Mouse (Mus musculus): ENCODE measurements around the gene Mgarp. TPM values are rescaled to one million over a fixed set of nuclear protein-coding genes. Genes with fewer than 3 reads are reported as not detected.
A peak's percentile ranks its signal among the peaks of the same experiment; 100 is the strongest.
"Not testable (repeated sequence)": the region's sequence is repeated elsewhere in the genome, so short reads cannot be mapped to it uniquely, and the experiment has no call there.

The Mgarp gene
- polyA plus RNA-seq (2016; fragmentation: Nextera tagmentation; extraction: Ambion mirVana), result 20.6 and 21.1 TPM in 2 replicates

DNA sequence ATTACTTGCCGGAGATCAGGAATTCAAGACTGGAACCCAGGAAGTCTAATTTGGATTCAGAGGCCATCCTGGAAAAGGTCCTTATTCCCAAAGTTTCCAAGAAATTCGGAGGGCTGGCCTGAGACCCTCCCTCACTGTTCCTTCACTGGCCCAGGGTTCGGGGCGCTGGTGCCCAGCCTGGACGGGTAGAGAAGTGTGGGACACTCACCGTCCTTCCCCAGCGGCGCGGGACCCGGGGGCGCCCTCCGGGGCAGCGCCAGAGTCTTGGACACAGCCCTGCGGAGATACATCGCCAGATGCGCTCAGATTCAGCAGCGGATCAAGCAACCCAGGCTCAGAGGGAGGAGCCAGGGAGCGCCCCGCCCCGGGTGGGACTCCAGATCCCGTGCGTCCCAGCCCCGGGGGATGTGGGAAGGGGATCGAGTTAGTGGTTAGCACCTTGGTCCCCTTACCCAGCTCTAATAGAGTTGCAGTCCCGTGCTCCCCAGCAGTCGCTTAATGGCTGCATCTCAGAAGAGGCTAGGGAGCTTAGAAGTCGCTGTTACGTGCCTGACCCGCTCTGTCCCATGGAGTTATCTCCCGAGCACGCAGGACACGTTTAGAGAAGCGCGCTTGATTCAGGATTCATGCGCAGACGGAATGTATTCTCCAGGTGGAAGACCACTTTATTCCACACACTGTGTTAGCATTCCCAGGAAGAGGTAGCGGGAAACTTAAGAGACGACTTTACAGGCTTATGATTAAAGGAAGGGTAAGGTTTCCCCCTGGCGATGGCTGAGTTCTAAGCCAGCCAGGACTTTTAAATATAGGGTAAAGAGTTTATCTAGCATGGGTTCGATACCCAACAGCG, at the start of gene Mgarp:
Mgarp (minus strand) TSS at position 520 of the 850 bp plus-strand sequence.
- Histone ChIP-seq H3K9me3 (no peaks in the 10 kb centered on the region), H3K4me3 (peak within 1 kb of the TSS; percentile 66), H3K4me1 (peaks cover 20% of the 10 kb centered on the region), H3K36me3 (no peaks in the 10 kb centered on the region), H3K27ac (peak within 1 kb of the TSS; percentile 89), H3K27me3 (ENCODE audit: insufficient read depth, poor library complexity, severe bottlenecking) (peaks cover 19% of the 10 kb centered on the region)
- DNase-seq (ENCODE audit: low spot score), result peak; percentile 91
- 2% methylated on average over 39 of the region's 41 CpGs for WGBS

DNA sequence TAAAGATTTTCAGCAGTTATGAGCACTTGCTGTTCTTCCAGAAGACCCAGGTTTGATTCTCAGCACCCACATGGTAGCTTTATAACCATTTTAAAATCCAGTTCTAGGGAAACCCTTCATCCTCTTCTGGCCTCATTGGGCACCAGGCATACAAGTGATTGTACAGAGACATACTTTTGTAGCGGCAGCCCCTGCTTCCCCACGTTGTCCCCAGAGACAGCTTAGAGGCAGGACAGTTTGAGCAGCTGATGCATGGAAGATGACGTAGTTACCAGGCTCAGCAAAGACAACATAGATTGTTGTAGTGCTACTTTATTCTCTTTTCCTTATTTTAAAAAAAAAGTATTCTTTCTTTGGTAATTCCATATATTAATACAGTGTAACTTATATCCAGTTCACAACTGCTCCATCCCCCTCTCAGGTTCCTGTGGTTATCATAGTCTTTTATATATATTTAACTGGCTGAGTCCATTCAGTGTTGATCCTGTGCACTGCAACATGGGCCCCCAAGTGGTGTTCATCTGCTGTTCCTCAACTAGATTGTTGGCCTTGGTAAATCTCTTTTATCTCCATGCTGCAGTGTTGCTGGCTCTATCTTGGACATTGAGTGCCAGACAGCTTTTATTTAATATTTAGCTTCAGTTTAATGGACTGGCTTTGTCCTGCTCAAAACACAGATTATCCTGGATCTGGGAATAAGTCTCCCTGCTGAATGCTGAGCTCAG, 38.5 kb upstream of the Mgarp start:
- H3K4me1 ChIP-seq, result no peaks in the 10 kb centered on the region
- peaks cover 27% of the 10 kb centered on the region for H3K36me3 ChIP-seq
- H3K9me3 ChIP-seq, result no peaks in the 10 kb centered on the region
- no peaks in the 10 kb centered on the region for H3K27me3 ChIP-seq (ENCODE audit: insufficient read depth, poor library complexity, severe bottlenecking)
- DNase-seq (ENCODE audit: low spot score), result no peak
- WGBS, result 91% methylated on average over 3 of the region's 3 CpGs
- H3K27ac ChIP-seq, result no peak overlapping the region
- no peak overlapping the region for H3K4me3 ChIP-seq

DNA sequence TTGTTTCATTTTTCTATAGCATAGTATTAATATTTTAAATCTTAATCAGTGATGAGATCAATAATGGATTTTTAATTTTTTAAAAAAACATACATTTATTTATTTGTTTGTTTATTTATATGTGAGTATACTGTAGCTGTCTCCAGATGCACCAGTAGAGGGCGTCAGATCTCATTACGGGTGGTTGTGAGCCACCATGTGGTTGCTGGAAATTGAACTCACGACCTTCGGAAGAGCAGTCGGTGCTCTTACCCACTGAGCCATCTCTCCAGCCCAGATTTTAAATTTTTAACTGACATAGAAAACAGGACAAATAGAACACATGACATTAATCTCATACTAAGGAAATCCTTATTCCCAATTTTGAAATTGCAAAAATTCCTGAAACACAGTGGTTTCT, 37.8 kb upstream of the Mgarp start:
- H3K4me1 ChIP-seq; DNase-seq (ENCODE audit: low spot score); H3K4me3 ChIP-seq; H3K27me3 ChIP-seq (ENCODE audit: insufficient read depth, poor library complexity, severe bottlenecking); H3K27ac ChIP-seq; H3K9me3 ChIP-seq: not testable (repeated sequence)
- H3K36me3 ChIP-seq, result peaks cover 23% of the 10 kb centered on the region
- WGBS, result 81% methylated on average over 5 of the region's 5 CpGs

DNA sequence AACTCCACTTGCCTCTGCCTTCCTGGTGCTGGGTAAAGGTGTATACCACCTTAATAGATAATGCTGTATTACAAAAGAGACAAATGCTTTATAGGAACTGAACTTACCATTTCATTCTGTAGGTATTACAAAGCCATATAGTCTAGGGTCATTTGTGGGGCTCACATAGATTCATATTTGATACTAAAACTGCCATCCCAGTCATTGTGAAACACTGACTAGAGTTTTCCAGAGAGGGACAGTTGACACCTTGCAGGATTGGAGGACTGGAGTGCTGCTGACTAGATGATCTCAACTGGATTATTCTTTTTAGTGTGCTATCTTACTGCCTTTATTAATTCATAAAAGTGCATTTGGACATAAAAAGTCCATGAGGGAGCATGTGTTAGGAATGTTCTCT, 28.9 kb upstream of the Mgarp start:
- H3K36me3 ChIP-seq, result peaks cover 2% of the 10 kb centered on the region; the same call in 1 of the 2 replicates
- DNase-seq (ENCODE audit: low spot score), result no peak
- H3K4me3 ChIP-seq, result no peak overlapping the region

DNA sequence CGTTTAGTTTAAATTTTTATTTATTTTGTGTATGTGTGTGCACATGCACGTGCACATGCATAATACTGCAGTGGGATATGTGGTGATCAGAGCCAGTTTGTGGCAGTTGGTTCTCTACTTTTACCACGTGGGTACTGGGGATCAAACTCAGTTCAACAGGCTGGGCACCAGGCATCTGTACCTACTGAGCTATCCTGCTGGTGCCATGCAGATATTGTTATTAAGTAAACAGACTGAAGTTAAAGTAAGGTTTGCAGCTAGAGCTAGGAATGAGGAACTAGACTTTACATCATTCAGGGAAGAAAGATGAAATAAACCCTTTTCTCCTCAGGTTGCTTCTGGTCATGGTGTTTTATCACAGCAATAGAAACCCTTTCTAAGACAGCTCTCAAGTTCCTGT, 25.4 kb upstream of the Mgarp start:
- 0 out of 2 replicates have a peak, but pooled peaks cover 2% of the 10 kb centered on the region for H3K36me3 ChIP-seq
- 82% methylated on average over 3 of the region's 3 CpGs for WGBS
- H3K27me3 ChIP-seq (ENCODE audit: insufficient read depth, poor library complexity, severe bottlenecking), result no peaks in the 10 kb centered on the region
- no peak overlapping the region for H3K4me3 ChIP-seq
- DNase-seq (ENCODE audit: low spot score), result no peak
- H3K4me1 ChIP-seq, result peaks cover 8% of the 10 kb centered on the region; the same call in 1 of the 2 replicates
- H3K9me3 ChIP-seq, result no peaks in the 10 kb centered on the region
- H3K27ac ChIP-seq, result no peak overlapping the region

More for the DNA sequence above, 28.9 kb upstream of the Mgarp start:
- Histone ChIP-seq H3K9me3 (no peaks in the 10 kb centered on the region), H3K27me3 (ENCODE audit: insufficient read depth, poor library complexity, severe bottlenecking) (no peaks in the 10 kb centered on the region), H3K4me1 (0 out of 2 replicates have a peak, but pooled peaks cover 2% of the 10 kb centered on the region), H3K27ac (no peak overlapping the region)

DNA sequence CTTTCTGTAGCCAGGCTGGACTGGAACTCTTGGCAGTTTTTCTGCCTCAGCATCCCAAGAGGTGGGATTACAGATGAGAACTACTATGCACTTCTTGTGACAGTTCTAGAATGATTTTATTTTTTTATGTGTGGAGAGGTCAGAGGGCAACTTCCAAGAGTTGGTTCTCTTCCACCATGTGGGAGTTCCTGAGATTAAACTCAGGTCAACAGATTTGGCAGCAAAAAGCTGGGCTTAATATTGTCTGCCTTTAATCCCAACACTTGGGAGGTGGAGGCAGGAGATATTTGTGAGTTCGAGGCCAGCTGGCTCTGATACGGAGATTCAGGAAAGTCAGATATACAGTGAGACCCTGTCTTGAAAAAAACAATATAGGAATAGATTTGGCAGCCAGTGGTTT, 21.4 kb upstream of the Mgarp start:
- WGBS, result 63% methylated on average over 2 of the region's 2 CpGs
- H3K4me1 ChIP-seq, result peaks cover 16% of the 10 kb centered on the region
- H3K36me3 ChIP-seq, result 0 out of 2 replicates have a peak, but pooled peaks cover 2% of the 10 kb centered on the region
- no peak overlapping the region for H3K27ac ChIP-seq
- DNase-seq (ENCODE audit: low spot score), result no peak
- no peaks in the 10 kb centered on the region for H3K9me3 ChIP-seq
- peak overlapping the region; percentile 100 for H3K4me3 ChIP-seq
- H3K27me3 ChIP-seq (ENCODE audit: insufficient read depth, poor library complexity, severe bottlenecking), result no peaks in the 10 kb centered on the region

DNA sequence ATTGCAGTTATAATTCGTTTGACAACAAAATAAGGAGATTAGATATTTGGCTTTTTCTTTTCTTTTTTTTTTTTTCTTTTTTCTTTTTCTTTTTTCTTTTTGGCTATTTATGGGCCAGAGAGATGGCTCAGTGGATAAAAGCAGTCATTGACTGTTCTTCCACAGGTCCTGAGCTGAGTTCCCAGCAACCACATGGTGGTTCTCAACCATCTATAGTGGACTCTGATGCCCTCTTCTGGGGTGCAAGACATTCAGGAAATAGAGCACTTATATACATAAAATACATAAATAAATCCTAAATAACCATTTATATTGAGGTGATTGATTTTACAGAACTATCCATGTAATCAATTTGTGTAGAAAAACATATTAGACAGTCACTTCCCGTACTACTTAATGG, 20.9 kb upstream of the Mgarp start:
- H3K27ac ChIP-seq, result no peak overlapping the region
- peaks cover 16% of the 10 kb centered on the region for H3K4me1 ChIP-seq
- DNase-seq (ENCODE audit: low spot score), result no peak
- H3K4me3 ChIP-seq, result peak overlapping the region; percentile 100
- WGBS, result 53% methylated on average over 2 of the region's 2 CpGs
- 0 out of 2 replicates have a peak, but pooled peaks cover 2% of the 10 kb centered on the region for H3K36me3 ChIP-seq
- H3K27me3 ChIP-seq (ENCODE audit: insufficient read depth, poor library complexity, severe bottlenecking), result no peaks in the 10 kb centered on the region
- no peaks in the 10 kb centered on the region for H3K9me3 ChIP-seq

DNA sequence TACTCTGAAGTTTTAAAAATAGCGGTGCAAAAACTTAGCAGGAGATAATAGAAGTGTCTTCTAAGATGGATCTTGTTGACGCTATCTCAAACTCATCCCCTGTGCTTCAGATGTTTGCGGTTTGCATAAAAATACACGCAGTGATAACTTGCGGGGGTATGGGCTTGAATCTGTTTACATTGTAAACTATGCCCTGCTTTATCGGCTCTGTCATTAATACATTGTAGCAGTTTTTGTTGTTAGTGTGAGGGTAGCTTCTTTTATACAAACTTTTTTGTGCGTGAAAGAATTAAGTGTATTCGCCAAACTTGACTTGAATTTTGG, 20.6 kb upstream of the Mgarp start:
- Histone ChIP-seq H3K27ac (peak overlapping the region; percentile 97), H3K9me3 (no peaks in the 10 kb centered on the region)
- 8% methylated on average over 8 of the region's 8 CpGs for WGBS

DNA sequence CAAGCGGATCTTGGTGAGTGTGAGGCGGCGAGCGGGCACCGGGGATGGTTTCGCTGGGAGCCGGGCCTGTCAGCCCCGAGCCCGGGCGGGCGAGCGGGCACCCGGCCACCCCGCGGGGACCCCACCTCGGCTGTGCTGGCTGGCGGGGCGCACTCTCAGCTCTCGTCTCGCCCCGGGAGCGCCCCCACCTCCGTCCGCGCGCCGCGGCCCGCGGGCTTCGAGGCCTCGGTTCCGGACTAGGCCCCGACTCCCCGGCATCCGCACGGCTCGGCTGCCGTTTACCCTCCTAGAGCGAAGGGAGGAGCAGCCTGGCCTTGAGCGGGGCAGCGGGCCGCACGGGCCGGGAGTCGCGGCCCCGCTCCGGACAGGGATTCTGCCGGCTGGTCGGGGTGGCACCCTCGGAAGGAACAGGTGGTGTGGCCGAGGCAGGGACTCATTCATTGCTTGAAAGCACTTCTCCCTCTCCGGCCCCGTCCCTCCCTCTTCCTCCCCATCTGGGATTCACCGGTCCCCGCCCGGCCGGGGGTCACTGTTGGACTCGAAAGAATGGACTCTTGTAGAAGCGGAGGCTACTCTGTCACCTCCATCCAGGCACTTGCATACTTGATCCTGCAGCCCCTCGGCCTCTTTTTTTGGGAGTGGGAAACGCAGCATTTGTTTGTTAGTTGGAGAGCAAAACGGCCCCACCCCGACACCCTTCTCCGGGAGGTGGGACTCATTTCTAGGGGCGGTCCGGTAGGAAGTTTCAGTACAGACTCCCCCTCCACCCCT, 20.0 kb upstream of the Mgarp start:
- H3K36me3 ChIP-seq, result 0 out of 2 replicates have a peak, but pooled peaks cover 2% of the 10 kb centered on the region
- H3K4me3 ChIP-seq, result peak overlapping the region; percentile 100
- H3K27ac ChIP-seq, result peak overlapping the region; percentile 97
- WGBS, result under 1% methylated on average over 62 of the region's 68 CpGs
- H3K9me3 ChIP-seq, result no peaks in the 10 kb centered on the region
- peaks cover 16% of the 10 kb centered on the region for H3K4me1 ChIP-seq
- DNase-seq (ENCODE audit: low spot score), result peak; percentile 79
- H3K27me3 ChIP-seq (ENCODE audit: insufficient read depth, poor library complexity, severe bottlenecking), result no peaks in the 10 kb centered on the region

More for the DNA sequence above, 20.6 kb upstream of the Mgarp start:
- Histone ChIP-seq H3K36me3 (0 out of 2 replicates have a peak, but pooled peaks cover 2% of the 10 kb centered on the region), H3K27me3 (ENCODE audit: insufficient read depth, poor library complexity, severe bottlenecking) (no peaks in the 10 kb centered on the region), H3K4me3 (peak overlapping the region; percentile 100), H3K4me1 (peaks cover 16% of the 10 kb centered on the region)
- no peak for DNase-seq (ENCODE audit: low spot score)

DNA sequence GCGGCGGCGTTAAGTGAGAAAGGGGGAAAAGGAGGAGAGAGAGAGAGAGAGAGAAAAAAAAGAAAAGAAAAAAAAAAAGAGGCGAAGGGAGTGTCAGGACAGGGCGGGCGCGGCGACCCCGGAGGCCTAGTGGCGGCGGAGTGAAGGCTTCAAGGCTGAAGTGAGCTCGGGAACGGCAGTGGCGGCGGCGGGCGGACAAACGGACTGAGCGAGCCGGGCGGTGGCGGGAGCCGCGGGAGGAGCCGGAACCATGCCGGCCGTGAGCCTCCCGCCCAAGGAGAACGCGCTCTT, 19.5 kb upstream of the Mgarp start:
- H3K27ac ChIP-seq, result peak overlapping the region; percentile 97
- H3K4me3 ChIP-seq, result peak overlapping the region; percentile 100
- DNase-seq (ENCODE audit: low spot score), result no peak
- WGBS, result under 1% methylated on average over 28 of the region's 30 CpGs
- no peaks in the 10 kb centered on the region for H3K27me3 ChIP-seq (ENCODE audit: insufficient read depth, poor library complexity, severe bottlenecking)
- H3K4me1 ChIP-seq, result peaks cover 15% of the 10 kb centered on the region
- 0 out of 2 replicates have a peak, but pooled peaks cover 2% of the 10 kb centered on the region for H3K36me3 ChIP-seq
- H3K9me3 ChIP-seq, result no peaks in the 10 kb centered on the region

DNA sequence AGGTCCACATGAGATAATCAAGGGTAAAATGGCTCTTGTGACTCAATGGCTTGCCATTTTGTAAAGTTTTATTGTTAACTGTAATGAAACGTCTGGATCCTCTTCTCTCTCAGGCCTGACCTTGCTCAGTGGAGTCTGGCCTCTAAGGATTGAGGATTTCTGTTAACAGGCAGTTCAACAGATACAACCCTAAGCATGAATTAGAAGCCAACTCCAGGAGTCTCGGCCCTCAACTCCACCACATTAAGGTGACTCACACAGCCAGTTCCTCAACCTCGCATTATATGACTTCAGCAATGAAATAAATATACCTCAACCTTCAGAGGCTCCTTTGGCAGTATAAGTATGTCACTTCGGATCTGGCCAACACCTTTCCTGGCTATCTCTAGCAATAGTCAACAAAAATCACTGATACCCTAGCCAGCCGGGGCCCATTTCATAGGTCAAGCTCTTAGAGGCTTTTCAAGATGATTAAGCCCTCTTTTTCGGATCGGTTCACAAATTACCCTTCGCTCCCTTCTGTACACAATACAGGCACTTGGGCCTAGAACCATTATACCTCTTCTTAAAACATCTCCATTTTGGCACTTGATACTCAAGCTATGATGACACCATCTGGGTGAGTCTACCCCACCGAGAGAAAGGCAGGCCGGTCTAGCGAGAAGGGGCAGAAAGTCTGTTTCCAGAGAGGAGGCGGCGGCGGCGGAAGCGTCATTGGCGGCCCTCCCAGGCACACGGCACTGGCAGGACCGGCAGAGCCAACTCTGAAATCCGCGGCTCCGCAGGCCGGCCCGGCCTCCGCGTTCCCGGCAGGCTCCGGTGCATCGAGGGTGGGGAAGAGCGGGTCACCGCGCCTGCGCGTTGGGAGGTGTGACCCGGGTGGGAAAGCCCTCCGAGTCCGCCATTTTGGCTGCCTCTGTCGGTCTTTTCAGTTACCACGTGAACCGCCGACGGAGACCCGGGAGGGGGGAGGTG, 18.8 kb upstream of the Mgarp start, which contains the start of gene Naa15:
Naa15 (plus strand) TSS at position 51 of the 975 bp plus-strand sequence.
- Histone ChIP-seq H3K27me3 (ENCODE audit: insufficient read depth, poor library complexity, severe bottlenecking) (no peaks in the 10 kb centered on the region), H3K27ac (peak within 1 kb of the TSS; percentile 97), H3K36me3 (0 out of 2 replicates have a peak, but pooled peaks cover 2% of the 10 kb centered on the region), H3K4me1 (peaks cover 14% of the 10 kb centered on the region), H3K4me3 (peak within 1 kb of the TSS; percentile 100), H3K9me3 (no peaks in the 10 kb centered on the region)
- WGBS, result 6% methylated on average over 43 of the region's 43 CpGs
- peak; percentile 96 for DNase-seq (ENCODE audit: low spot score)

DNA sequence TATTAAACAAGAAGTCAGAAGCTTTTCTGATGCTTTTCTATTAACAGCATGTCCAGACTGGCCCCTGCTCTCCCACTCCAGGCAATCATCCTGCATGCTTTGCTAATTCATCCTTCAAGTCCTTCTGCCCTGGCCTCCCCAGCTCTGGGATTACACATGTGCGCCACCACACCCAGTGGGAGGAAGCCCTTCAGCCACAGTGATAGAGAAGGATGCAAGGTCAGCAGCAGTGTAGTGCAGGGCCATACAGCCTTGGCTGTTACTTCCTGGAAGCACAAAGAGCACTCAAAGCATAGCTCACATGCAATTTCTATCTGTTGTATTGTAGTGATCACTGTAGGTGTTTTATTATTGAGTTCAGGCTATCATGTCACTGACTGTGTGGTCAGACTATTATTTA, 16.7 kb upstream of the Mgarp start:
- no peaks in the 10 kb centered on the region for H3K36me3 ChIP-seq
- H3K4me3 ChIP-seq, result no peak overlapping the region
- H3K4me1 ChIP-seq, result peaks cover 14% of the 10 kb centered on the region
- H3K27ac ChIP-seq, result no peak overlapping the region
- DNase-seq (ENCODE audit: low spot score), result no peak
- no peaks in the 10 kb centered on the region for H3K27me3 ChIP-seq (ENCODE audit: insufficient read depth, poor library complexity, severe bottlenecking)
- H3K9me3 ChIP-seq, result no peaks in the 10 kb centered on the region
- WGBS, result 75% methylated on average over 1 of the region's 1 CpGs
